Mouse (Mus musculus) spleen, postnatal 4 days (tissue): Measurements from ENCODE around the gene Glb1.
"Not testable (repeated sequence)": the region's sequence is repeated elsewhere in the genome, so short reads cannot be mapped to it uniquely, and the experiment has no call there.

ENCODE experiments used
- DNase-seq, 2 experiments: peaks; one replicate each; pipeline ENCODE4 v3.0.0; 2022; ENCODE audit warnings: low spot score in 2 of 2

Glb1 gene

DNA sequence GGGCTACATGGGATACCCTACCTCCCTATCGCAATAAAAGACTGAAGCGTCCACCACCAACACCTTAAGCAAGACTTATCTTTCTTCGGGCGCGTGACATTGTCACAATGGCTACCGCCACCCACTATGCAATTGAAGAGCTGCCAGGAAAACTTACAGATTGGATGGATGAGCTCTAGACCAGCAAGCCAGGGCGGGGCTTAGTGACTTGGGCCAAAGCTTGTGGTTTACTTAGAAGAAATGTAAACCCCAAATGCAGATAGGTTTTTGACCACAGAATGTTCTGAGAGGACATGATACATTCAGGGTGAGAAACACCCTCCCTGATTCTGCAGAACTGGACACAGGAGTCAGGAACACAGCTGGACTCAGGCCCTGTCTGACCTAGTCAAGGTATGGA, 100.2 kb downstream of the Glb1 start:
- DNase-seq, result no peak

DNA sequence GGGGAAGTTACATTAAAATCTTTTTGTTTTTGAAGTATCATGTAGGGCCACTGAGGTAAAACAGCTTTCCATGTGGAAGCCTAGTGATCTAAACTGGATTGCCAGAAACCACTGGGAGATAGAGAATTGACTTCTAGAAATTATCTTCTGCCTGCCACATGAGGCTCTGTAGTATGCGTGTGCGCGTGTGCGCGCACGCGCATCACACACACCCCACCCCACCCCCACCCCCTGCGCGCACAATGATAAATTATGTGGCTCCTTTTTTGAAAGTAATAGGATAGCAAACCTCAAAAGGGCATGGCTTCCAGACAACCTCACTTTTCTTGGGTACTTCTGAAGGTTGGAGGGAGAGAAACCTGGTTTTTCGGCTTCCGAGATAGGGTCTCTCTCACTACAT, 101.0 kb downstream of the Glb1 start:
- no peak for DNase-seq

GRCm38 (mm10) chr9:114502711-114503427, 102.0 kb downstream of the Glb1 start:
- DNase-seq, result no peak

- DNase-seq, result no peak
These were observed 103.9 kb downstream of the Glb1 start, which contains the start of gene Ccr4 for GRCm38 (mm10) chr9:114504816-114505215. Ccr4 (minus strand) TSS chr9:114504916.

DNA sequence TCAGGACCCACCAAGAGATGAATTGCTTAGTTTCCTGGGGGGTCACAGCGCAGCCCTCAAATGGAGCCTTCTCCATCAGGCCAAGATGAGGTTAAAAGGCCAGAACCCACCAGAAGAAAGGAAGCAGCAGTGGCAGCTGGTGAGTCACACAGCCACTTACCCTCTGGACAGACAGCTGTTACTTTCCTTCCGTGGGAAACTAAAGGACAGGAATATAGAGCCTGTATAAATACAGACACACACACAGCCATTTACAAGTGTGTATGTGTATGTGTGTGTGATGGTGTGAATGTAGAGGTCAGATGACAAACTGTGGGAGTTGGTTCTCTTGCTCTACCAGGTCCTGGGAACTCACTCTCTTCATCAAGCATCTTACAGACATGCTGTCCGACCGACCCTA, 105.7 kb downstream of the Glb1 start:
- no peak for DNase-seq

- no peak for DNase-seq
These were observed 106.5 kb downstream of the Glb1 start for GRCm38 (mm10) chr9:114507421-114507820.

DNA sequence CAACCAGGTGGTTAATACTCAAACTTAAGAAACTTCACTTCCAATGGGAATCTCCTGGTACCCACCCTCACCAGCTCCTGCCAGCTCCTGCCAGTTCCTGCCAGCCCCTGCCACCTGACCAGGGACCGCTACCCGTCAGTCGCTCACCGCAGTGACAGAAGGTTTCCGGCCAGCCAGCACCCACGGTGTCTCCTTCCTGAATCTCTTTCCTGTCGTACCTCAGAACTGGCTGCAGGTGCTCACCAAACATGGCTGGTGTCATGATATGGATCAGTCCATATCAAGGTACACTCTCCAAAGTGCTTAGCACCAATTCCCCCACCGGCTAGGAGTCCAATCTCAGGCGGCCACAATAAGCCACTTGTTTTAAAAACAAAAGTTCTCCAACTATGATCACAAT, 108.9 kb downstream of the Glb1 start:
- no peak for DNase-seq

- DNase-seq, result no peak
These were observed 112.0 kb downstream of the Glb1 start for GRCm38 (mm10) chr9:114512831-114513230.

- no peak for DNase-seq
These were observed 114.5 kb downstream of the Glb1 start, which contains the start of gene C130032M10Rik for GRCm38 (mm10) chr9:114515364-114515763. C130032M10Rik (plus strand) TSS chr9:114515697.

- no peak for DNase-seq
These were observed 117.1 kb downstream of the Glb1 start for GRCm38 (mm10) chr9:114517924-114518497.

- no peak for DNase-seq
These were observed 118.1 kb downstream of the Glb1 start for GRCm38 (mm10) chr9:114518812-114519477.

- not testable (repeated sequence) for DNase-seq
These were observed 119.7 kb downstream of the Glb1 start for GRCm38 (mm10) chr9:114520529-114520928.

DNA sequence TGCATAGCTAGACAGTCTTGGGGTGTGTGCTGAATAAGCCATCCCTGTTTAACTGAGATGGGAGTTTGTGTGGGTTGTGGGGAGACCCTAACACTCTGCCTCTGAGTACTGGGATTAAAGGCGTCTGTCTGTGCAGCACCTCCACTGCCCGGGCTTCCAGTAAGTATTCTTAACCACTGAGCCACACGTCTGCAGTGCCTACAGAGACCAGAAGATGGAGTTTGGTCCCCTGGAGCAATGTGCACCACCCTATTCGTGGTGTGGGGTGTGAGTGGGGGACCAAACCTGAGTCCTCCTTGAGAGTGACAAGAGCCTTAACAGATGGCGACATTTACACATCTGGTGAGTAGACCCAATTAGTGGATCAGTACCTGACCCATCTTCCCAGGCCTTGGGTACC, 121.2 kb downstream of the Glb1 start:
- DNase-seq, result no peak

- no peak for DNase-seq
These were observed 121.6 kb downstream of the Glb1 start for GRCm38 (mm10) chr9:114522501-114522900.
